Mouse (Mus musculus): ENCODE results near the gene Jazf1.

DNA sequence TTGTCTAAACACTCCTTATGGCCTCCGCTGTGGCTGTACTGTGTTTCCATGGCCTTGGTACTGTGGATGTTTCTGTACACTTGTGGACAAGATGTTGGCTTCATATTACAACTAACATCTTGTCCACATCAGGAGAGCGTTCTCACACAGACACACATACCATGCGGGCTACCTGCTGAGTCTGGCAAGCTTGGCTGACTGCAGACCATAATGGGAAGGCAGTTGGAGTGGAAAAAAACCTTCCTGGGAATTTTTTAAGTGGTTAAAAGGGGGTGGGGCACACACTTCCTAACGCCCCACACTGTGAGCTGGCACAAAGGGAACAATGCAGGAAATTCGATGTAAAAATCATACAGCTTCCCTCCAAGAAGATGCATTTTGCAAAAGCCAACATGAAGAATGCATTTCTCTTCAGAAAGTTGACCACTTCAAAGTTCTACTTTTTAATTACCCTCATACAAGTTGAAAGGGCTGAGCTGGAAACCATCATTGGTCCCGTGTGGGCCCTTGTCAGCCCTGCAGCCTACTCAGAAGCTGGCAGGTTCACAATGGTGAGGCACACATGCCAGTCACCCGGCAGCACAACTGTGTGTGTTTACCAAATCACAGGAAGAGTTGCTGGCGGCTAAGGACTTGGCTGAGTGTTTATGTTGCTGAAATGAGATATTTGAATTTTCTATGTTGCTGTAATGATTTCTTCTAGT lies 215.9 kb downstream of the Jazf1 start:
- TF ChIP-seq POLR2A (IDR thresholded peaks at IDR 0.05; ENCODE audit: low read depth, low read length) (no peak), ZNF384 (IDR thresholded peaks at IDR 0.05; ENCODE audit: low read depth, low read length) (no peak), IRF4 (IDR thresholded peaks at IDR 0.05; ENCODE audit: low read depth, low read length) (no peak)
